Mouse (Mus musculus) CH12.LX (cell line): Measurements from ENCODE around the gene Sf3b6. TPM values are rescaled to one million over a fixed set of nuclear protein-coding genes. Genes with fewer than 3 reads are reported as not detected.

Experiments
- DNase-seq: peaks from one replicate; pipeline ENCODE4 v3.0.0-alpha.2; 2013; ENCODE audit errors: extremely low read depth
- H3K27ac ChIP-seq: 2 replicates; pipeline ENCODE4 v1.5.1; 2012; ENCODE audit warnings: low read depth, mild to moderate bottlenecking, control low read depth, moderate library complexity; ENCODE audit not compliant: insufficient read depth
- H3K27me3 ChIP-seq: replicated peaks from 2 replicates; pipeline ENCODE3; 2012; ENCODE audit warnings: inconsistent platforms
- H3K36me3 ChIP-seq, 2 experiments: replicated peaks in 1 of 2; 2 replicates each; pipeline versions ENCODE3 to v1.6.1; 2012; ENCODE audit warnings: inconsistent platforms in 1 of 2, low read length in 1 of 2, mild to moderate bottlenecking in 1 of 2, mixed read lengths in 1 of 2, moderate library complexity in 1 of 2; ENCODE audit not compliant: control insufficient read depth in 1 of 2, insufficient read depth in 1 of 2
- H3K4me1 ChIP-seq, 2 experiments: 2 replicates each; pipeline ENCODE4 v1.6.1; 2012; ENCODE audit warnings: inconsistent platforms in 1 of 2, moderate library complexity in 1 of 2; ENCODE audit not compliant: insufficient read depth in 2 of 2, control insufficient read depth in 1 of 2
- H3K4me2 ChIP-seq: 2 replicates; pipeline ENCODE4 v1.6.1; 2012; ENCODE audit warnings: low read depth, mild to moderate bottlenecking, control low read depth; ENCODE audit not compliant: poor library complexity, insufficient read depth, severe bottlenecking
- H3K4me3 ChIP-seq, 3 experiments: fragments of 150-350 bp in 1 of 3; sonication (generic) in 1 of 3; replicated peaks in 1 of 3; 2 replicates each; pipeline versions ENCODE3 to v1.5.1; 2011 to 2012; ENCODE audit warnings: low read depth in 2 of 3, low read length in 2 of 3, mild to moderate bottlenecking in 2 of 3, moderate library complexity in 2 of 3, control low read depth in 1 of 3, improper control_type of control experiment in 1 of 3, inconsistent platforms in 1 of 3, mixed read lengths in 1 of 3; ENCODE audit not compliant: poor library complexity in 1 of 3
- H3K79me2 ChIP-seq: replicated peaks from 2 replicates; pipeline ENCODE4 v1.6.1; 2012; ENCODE audit warnings: mild to moderate bottlenecking, moderate library complexity; ENCODE audit not compliant: control insufficient read depth, poor library complexity, insufficient read depth, severe bottlenecking; ENCODE audit errors: extremely low read depth
- H3K9ac ChIP-seq: 2 replicates; pipeline ENCODE4 v1.6.1; 2012; ENCODE audit warnings: low read depth, mild to moderate bottlenecking, control low read depth, moderate library complexity; ENCODE audit not compliant: insufficient read depth
- H3K9me3 ChIP-seq: replicated peaks from 2 replicates; pipeline ENCODE3; 2012; ENCODE audit warnings: low read length, inconsistent platforms, mixed read lengths
- CHD1 ChIP-seq: IDR thresholded peaks from 2 replicates; pipeline ENCODE4 v1.6.1; 2012; ENCODE audit warnings: low read depth, low read length, improper control_type of control experiment, inconsistent platforms
- CHD2 ChIP-seq: IDR thresholded peaks from 2 replicates; pipeline ENCODE4 v1.6.1; 2011; ENCODE audit warnings: low read length, improper control_type of control experiment
- CTCF ChIP-seq, 2 experiments: IDR thresholded peaks in 1 of 2; conservative IDR thresholded peaks in 1 of 2; 2 replicates each; pipeline ENCODE4 v1.5.1; 2011 to 2012; ENCODE audit warnings: low read depth in 2 of 2, low read length in 2 of 2, improper control_type of control experiment in 1 of 2, inconsistent platforms in 1 of 2, mild to moderate bottlenecking in 1 of 2, moderate library complexity in 1 of 2
- E2F4 ChIP-seq: IDR thresholded peaks from 2 replicates; pipeline ENCODE4 v1.6.1; 2011; ENCODE audit warnings: low read depth, low read length, improper control_type of control experiment; ENCODE audit not compliant: insufficient replicate concordance
- ETS1 ChIP-seq: conservative IDR thresholded peaks from 2 replicates; pipeline ENCODE4 v1.6.1; 2012; ENCODE audit warnings: low read depth, mild to moderate bottlenecking, inconsistent platforms, low read length, improper control_type of control experiment, moderate library complexity
- GABPA ChIP-seq: IDR thresholded peaks from 2 replicates; pipeline ENCODE4 v1.6.1; 2012; ENCODE audit warnings: low read depth, low read length, improper control_type of control experiment, inconsistent platforms; ENCODE audit not compliant: insufficient replicate concordance
- IRF4 ChIP-seq: IDR thresholded peaks from 2 replicates; pipeline ENCODE4 v1.6.1; 2014; ENCODE audit warnings: low read depth, mild to moderate bottlenecking, inconsistent platforms, low read length, improper control_type of control experiment
- JUND ChIP-seq: conservative IDR thresholded peaks from 2 replicates; pipeline ENCODE4 v1.6.1; 2011; ENCODE audit warnings: low read depth, low read length, improper control_type of control experiment
- MAZ ChIP-seq: IDR thresholded peaks from 2 replicates; pipeline ENCODE4 v1.6.1; 2012; ENCODE audit warnings: low read depth, mild to moderate bottlenecking, inconsistent platforms, low read length, improper control_type of control experiment, moderate library complexity
- MEF2A ChIP-seq: IDR thresholded peaks from 2 replicates; pipeline ENCODE4 v1.6.1; 2014; ENCODE audit warnings: low read depth, mild to moderate bottlenecking, inconsistent platforms, low read length, improper control_type of control experiment, borderline replicate concordance
- MXI1 ChIP-seq: IDR thresholded peaks from 2 replicates; pipeline ENCODE4 v1.6.1; 2011; ENCODE audit warnings: mild to moderate bottlenecking, low read depth, low read length, improper control_type of control experiment
- NELFE ChIP-seq: IDR thresholded peaks from 2 replicates; pipeline ENCODE4 v1.6.1; 2011; ENCODE audit warnings: low read depth, low read length, improper control_type of control experiment
- PAX5 ChIP-seq: IDR thresholded peaks from 2 replicates; pipeline ENCODE4 v1.6.1; 2012; ENCODE audit warnings: low read length, inconsistent platforms, mixed read lengths
- POLR2A ChIP-seq: IDR thresholded peaks from 2 replicates; pipeline ENCODE4 v1.6.1; 2011; ENCODE audit warnings: low read depth, mild to moderate bottlenecking, improper control_type of control experiment, low read length
- TCF12 ChIP-seq: IDR thresholded peaks from 2 replicates; pipeline ENCODE4 v1.6.1; 2014; ENCODE audit warnings: low read depth, mild to moderate bottlenecking, inconsistent platforms, low read length, improper control_type of control experiment
- UBTF ChIP-seq: IDR thresholded peaks from 2 replicates; pipeline ENCODE4 v1.6.1; 2012; ENCODE audit warnings: low read depth, mild to moderate bottlenecking, inconsistent platforms, low read length, improper control_type of control experiment, moderate library complexity
- USF1 ChIP-seq: IDR thresholded peaks from 2 replicates; pipeline ENCODE4 v1.6.1; 2014; ENCODE audit warnings: low read depth, mild to moderate bottlenecking, inconsistent platforms, low read length, improper control_type of control experiment
- USF2 ChIP-seq: conservative IDR thresholded peaks from 2 replicates; pipeline ENCODE4 v1.6.1; 2011; ENCODE audit warnings: low read depth, low read length, improper control_type of control experiment
- ZMIZ1 ChIP-seq: IDR thresholded peaks from 2 replicates; pipeline ENCODE4 v1.6.1; 2012; ENCODE audit warnings: low read depth, mild to moderate bottlenecking, inconsistent platforms, low read length, improper control_type of control experiment
- ZNF384 ChIP-seq: IDR thresholded peaks from 2 replicates; pipeline ENCODE4 v1.6.1; 2012; ENCODE audit warnings: low read depth, low read length, improper control_type of control experiment, inconsistent platforms
- dilution Hi-C: fragments of 300-500 bp; cut with MboI; formaldehyde crosslinking; loops from 2 replicates; pipeline ENCODE4 v1.14.3; 2020; ENCODE audit warnings: low sequenced_read_pairs; ENCODE audit not compliant: extremely low pct_unique_long_range_greater_than_20kb, extremely low pct_ligation_motif_present
- in situ Hi-C: fragments of 300-500 bp; cut with MboI; formaldehyde crosslinking; loops from 3 replicates; pipeline ENCODE4 v1.14.3; 2019; ENCODE audit warnings: low sequenced_read_pairs, low pct_ligation_motif_present, low pct_unique_long_range_greater_than_20kb, mixed read lengths
- polyA plus RNA-seq: library from polyadenylated mRNA; unstranded; fragments of >175 nt; gene quantifications from 2 replicates; pipeline ENCODE4 v1.2.1, GENCODE M21; 2012; ENCODE audit warnings: low read depth; ENCODE audit not compliant: insufficient read length
- total RNA-seq, 2 experiments: library from RNA; depleted of rRNA; stranded (reverse); fragments of 300-350 nt in 1 of 2; fragments of >200 nt in 1 of 2; gene quantifications; 2 replicates each; pipeline ENCODE4 v1.2.3; 2012 to 2014

Sf3b6 gene
- total and polyA plus RNA-seq, 3 experiments: 109 to 346 (median 151) TPM

- Histone ChIP-seq H3K9me3 (no peaks in the 10 kb centered on the region), H3K4me3 (no peak overlapping the region), H3K36me3 (peaks cover 0 to 2% of the 10 kb centered on the region in 2 experiments), H3K27me3 (no peaks in the 10 kb centered on the region), H3K4me2 (no peak overlapping the region), H3K79me2 (no peaks in the 10 kb centered on the region), H3K4me1 (peaks cover 0 to 3% of the 10 kb centered on the region in 2 experiments; a peak in 1 of 4 replicates), H3K9ac (no peak overlapping the region), H3K27ac (no peak overlapping the region)
- no peak for DNase-seq
- TF ChIP-seq ZNF384 (no peak), E2F4 (no peak), USF2 (no peak), MAZ (no peak), NELFE (no peak), PAX5 (no peak), CHD2 (no peak), IRF4 (no peak), TCF12 (no peak), MXI1 (no peak), POLR2A (no peak), ZMIZ1 (no peak), MEF2A (no peak), JUND (no peak), USF1 (no peak), CHD1 (no peak), GABPA (no peak), ETS1 (no peak), UBTF (no peak)
- dilution Hi-C loops (no loop called here), in situ Hi-C loops (no loop called here)
Measured at GRCm38 (mm10) chr12:4871260-4871659, 53.9 kb downstream of the Sf3b6 start.

- no peak for DNase-seq
- H3K27ac ChIP-seq: no peak overlapping the region
- peaks cover 0 to 2% of the 10 kb centered on the region in 2 experiments for H3K36me3 ChIP-seq
- H3K4me3 ChIP-seq: no peak overlapping the region
- in situ Hi-C loops: no loop called here
- H3K79me2 ChIP-seq: no peaks in the 10 kb centered on the region
- H3K9me3 ChIP-seq: no peaks in the 10 kb centered on the region
- H3K4me1 ChIP-seq: peaks cover 0 to 3% of the 10 kb centered on the region in 2 experiments; a peak in 1 of 4 replicates
- dilution Hi-C loops: no loop called here
- H3K27me3 ChIP-seq: no peaks in the 10 kb centered on the region
- H3K9ac ChIP-seq: no peak overlapping the region
- H3K4me2 ChIP-seq: no peak overlapping the region
- TF ChIP-seq CTCF (conservative IDR thresholded peaks at IDR 0.05 in 1 of 2, IDR thresholded peaks at IDR 0.05 in 1 of 2; ENCODE audit: low read depth in 2 of 2, low read length in 2 of 2) (0 out of 4 replicates have a peak, but pooled peaks of 1 of the 2 experiments have one; percentile 21), MEF2A (no peak)
- TF ChIP-seq, all 38 proteins: peak for 1
Measured at GRCm38 (mm10) chr12:4872273-4872672, 54.9 kb downstream of the Sf3b6 start.
